Mouse (Mus musculus) bone marrow, adult 2 months (tissue): ENCODE data around the gene Icos. TPM values are rescaled to one million over a fixed set of nuclear protein-coding genes. Genes with fewer than 3 reads are reported as not detected.

Experiments
- H3K27ac ChIP-seq: fragments of 200-500 bp; 2 replicates; pipeline ENCODE4 v1.5.1; 2012; ENCODE audit warnings: low read depth, mild to moderate bottlenecking, control low read depth, inconsistent platforms, low read length; ENCODE audit not compliant: control insufficient read depth, poor library complexity, insufficient read depth
- H3K4me1 ChIP-seq: fragments of 200-500 bp; 2 replicates; pipeline ENCODE4 v1.6.1; 2011; ENCODE audit warnings: low read length; ENCODE audit not compliant: control insufficient read depth, insufficient read depth
- H3K4me3 ChIP-seq: fragments of 200-500 bp; replicated peaks from 2 replicates; pipeline ENCODE3; 2011; ENCODE audit warnings: mild to moderate bottlenecking, low read depth, low read length, control low read depth; ENCODE audit not compliant: control insufficient read depth
- CTCF ChIP-seq: fragments of 200-500 bp; IDR thresholded peaks from 2 replicates; pipeline ENCODE4 v1.5.1; 2011; ENCODE audit warnings: low read length, control low read depth; ENCODE audit not compliant: control insufficient read depth, insufficient read depth
- POLR2A ChIP-seq: fragments of 200-500 bp; IDR thresholded peaks from 2 replicates; pipeline ENCODE4 v1.6.1; 2011; ENCODE audit warnings: low read depth, mild to moderate bottlenecking, control low read depth, low read length, borderline replicate concordance; ENCODE audit not compliant: control insufficient read depth
- WGBS: fragments of 180-500 bp; shearing (Covaris S2); methylation state at CpG from one replicate; pipeline ENCODE4 v1.1.7; 2018; 5-methylcytosine and 5-hydroxymethylcytosine counted together
- polyA plus RNA-seq: library from polyadenylated mRNA; stranded (reverse); fragments of >200 nt; gene quantifications from 2 replicates; pipeline ENCODE4 v1.2.4, GENCODE M21; 2011; ENCODE audit warnings: low replicate concordance; ENCODE audit not compliant: missing spikeins, insufficient read depth, insufficient read length

Icos gene
- polyA plus RNA-seq: not detected in 2 replicates

DNA sequence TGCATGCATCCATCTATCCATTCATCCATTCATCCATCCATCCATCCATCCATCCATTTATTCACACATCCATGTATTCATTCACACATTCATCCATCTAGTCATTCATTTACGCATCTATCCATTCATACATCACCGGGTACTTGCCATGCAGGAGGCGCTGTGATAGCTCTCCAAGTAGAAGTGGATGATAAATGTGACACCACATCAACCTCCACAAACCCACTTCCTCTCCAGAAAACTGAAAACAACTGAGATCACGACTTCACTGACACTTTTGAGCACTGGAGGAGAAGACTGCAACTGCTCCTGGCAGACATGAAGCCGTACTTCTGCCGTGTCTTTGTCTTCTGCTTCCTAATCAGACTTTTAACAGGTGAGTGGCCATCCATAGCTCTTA lies at the start of gene Icos:
Gene Icos (plus strand): TSS at position 287 of the 400 bp plus-strand sequence.
- no peak within 1 kb of the TSS for H3K27ac ChIP-seq
- H3K4me3 ChIP-seq: no peak within 1 kb of the TSS
- WGBS: 8% methylated on average over 6 of the region's 6 CpGs
- no peak for TF ChIP-seq CTCF
- TF ChIP-seq POLR2A: no peak
- no peaks in the 10 kb centered on the region for H3K4me1 ChIP-seq

DNA sequence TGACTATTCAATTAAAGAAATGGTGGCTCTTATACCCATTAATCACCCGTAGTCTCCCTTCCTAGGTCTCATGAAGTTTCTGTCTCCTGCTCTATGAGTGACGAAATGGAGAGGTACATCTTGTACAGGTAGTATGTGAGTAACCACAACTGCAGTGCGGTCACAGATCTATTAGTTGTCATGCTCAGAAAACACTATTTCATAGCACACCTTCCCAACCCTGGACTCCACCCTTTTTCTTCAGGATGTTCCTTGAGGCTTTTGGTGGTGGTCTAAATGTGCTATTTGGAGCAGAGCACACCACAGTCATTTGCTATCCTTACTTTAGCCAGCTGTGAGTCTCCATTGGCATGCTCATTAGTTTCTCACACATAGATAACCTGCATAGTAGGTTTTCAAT lies 48.7 kb upstream of the Icos start:
- no peak for TF ChIP-seq POLR2A
- no peak for TF ChIP-seq CTCF
- Histone ChIP-seq H3K27ac (no peak overlapping the region), H3K4me1 (no peaks in the 10 kb centered on the region), H3K4me3 (no peak overlapping the region)
- WGBS: 81% methylated on average over 3 of the region's 3 CpGs

- Histone ChIP-seq H3K4me1 (no peaks in the 10 kb centered on the region), H3K4me3 (no peak overlapping the region), H3K27ac (no peak overlapping the region)
- WGBS: 78% methylated on average over 7 of the region's 7 CpGs
- TF ChIP-seq POLR2A (no peak), CTCF (no peak)
These were observed 47.3 kb upstream of the Icos start for GRCm38 (mm10) chr1:60930397-60930796.

DNA sequence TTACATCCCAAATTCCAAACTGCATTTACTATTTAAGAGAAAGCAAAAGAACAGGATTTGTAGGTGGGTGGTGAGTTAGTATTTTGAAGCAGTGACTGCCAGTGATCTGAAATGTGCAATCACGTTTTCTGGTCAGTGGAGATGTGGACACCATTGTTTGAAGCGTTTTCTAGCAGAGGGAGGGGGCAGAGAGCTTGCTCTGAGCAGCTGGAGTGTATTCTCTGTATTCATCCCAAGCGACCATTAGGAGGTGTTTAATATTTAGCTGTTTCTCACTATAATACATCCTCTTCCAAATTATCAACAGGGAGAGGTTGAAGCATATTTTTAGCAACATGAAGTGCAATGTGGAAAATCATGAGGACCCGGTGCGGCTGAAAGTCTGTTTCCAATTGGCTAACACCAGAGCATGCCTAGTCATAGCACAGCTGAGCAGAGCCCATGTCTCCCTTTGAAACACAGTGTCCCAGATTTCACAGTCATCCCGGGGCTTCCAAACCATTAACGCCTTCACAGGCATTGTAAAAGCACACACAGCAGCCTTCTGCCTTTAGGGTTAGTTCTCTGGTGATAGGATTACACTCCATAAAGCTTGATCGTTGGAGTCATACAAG lies 41.7 kb upstream of the Icos start:
- WGBS: 73% methylated on average over 8 of the region's 8 CpGs
- TF ChIP-seq CTCF (no peak), POLR2A (no peak)
- Histone ChIP-seq H3K4me3 (no peak overlapping the region), H3K27ac (no peak overlapping the region), H3K4me1 (peaks cover 1% of the 10 kb centered on the region; the same call in 1 of the 2 replicates)

DNA sequence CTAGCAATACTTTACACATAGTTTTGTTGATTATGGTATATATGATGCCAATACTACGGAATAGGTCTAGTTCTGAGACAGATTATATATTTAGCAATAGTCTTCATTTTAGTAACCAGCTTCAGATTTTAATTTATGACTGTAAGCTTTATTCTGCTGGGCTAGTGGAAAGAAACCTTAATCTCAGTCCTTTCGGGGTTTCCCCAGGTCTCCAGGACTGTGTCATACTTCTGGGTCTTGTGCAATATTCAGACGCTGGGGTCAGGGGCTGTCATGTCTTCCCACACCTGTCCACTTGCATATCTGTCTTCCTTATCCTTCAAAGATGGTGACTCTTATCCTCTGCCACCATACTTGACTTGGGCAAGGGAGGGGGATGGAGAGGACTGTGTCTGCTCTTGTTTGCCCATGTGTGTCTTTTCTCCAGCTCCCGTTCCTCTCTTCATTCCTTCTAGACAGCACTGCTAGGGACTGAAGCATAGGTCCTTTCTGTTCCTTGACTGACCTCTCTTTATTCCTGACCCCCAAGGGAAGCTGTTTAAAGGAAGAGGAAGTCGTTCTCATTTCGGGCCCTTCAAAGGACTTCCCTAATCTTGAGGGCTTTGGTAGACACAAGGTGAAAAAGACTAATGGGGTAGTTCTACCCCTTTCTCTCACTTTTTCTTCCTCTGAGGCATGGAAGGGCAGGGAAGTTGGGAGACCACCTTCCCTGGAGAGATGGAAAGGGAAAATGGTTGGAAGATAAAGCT lies 40.6 kb upstream of the Icos start:
- H3K4me1 ChIP-seq: peaks cover 2% of the 10 kb centered on the region; the same call in 1 of the 2 replicates
- no peak overlapping the region for H3K27ac ChIP-seq
- WGBS: 28% methylated on average over 6 of the region's 6 CpGs
- no peak for TF ChIP-seq CTCF
- no peak for TF ChIP-seq POLR2A
- no peak overlapping the region for H3K4me3 ChIP-seq

- 76% methylated on average over 2 of the region's 2 CpGs for WGBS
These were observed 39.5 kb upstream of the Icos start for GRCm38 (mm10) chr1:60938256-60938655.

DNA sequence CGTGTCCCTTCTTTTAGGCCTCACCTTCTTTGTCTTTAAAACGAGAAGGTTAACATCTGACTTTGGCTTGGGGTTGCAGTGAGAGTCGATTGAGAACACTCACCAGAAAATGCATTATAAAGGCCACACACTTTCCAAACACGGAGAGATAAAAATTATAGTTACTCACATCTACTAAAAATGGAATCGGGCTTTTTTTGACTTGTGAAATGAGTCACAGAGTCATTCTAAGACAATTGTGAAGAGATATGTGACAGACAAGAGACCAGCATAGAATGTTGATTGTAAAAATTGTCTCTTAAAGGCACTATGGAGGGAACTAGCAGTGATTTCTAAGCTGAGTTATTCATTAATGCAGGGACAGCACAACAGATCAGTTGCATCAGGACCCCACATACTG lies 38.8 kb upstream of the Icos start:
- H3K27ac ChIP-seq: no peak overlapping the region
- WGBS: 84% methylated on average over 5 of the region's 5 CpGs
- peaks cover 2% of the 10 kb centered on the region; the same call in 1 of the 2 replicates for H3K4me1 ChIP-seq
- TF ChIP-seq POLR2A (no peak), CTCF (no peak)
- no peak overlapping the region for H3K4me3 ChIP-seq

More at GRCm38 (mm10) chr1:60938256-60938655, 39.5 kb upstream of the Icos start:
- Histone ChIP-seq H3K4me1 (peaks cover 2% of the 10 kb centered on the region; the same call in 1 of the 2 replicates), H3K4me3 (no peak overlapping the region), H3K27ac (no peak overlapping the region)
- TF ChIP-seq CTCF (no peak), POLR2A (no peak)

- TF ChIP-seq POLR2A: no peak
- TF ChIP-seq CTCF: no peak
- 74% methylated on average over 3 of the region's 3 CpGs for WGBS
- peaks cover 2% of the 10 kb centered on the region; the same call in 1 of the 2 replicates for H3K4me1 ChIP-seq
- no peak overlapping the region for H3K27ac ChIP-seq
- no peak overlapping the region for H3K4me3 ChIP-seq
These were observed 37.7 kb upstream of the Icos start for GRCm38 (mm10) chr1:60940023-60940422.

- TF ChIP-seq POLR2A (no peak), CTCF (no peak)
- no peak overlapping the region for H3K4me3 ChIP-seq
- peaks cover 2% of the 10 kb centered on the region; the same call in 1 of the 2 replicates for H3K4me1 ChIP-seq
- peak overlapping the region; percentile 61 for H3K27ac ChIP-seq
- 13% methylated on average over 1 of the region's 1 CpGs for WGBS
These were observed 37.1 kb upstream of the Icos start for GRCm38 (mm10) chr1:60940620-60941019.
